Mouse (Mus musculus): ENCODE measurements at regions not wholly inside any gene's neighbourhood (a gene's known extent, or its start where the extent isn't known, plus 50 kb on each side); places are given as distances from the start of the nearest gene placed in this dataset.
A peak's percentile ranks its signal among the peaks of the same experiment; 100 is the strongest.
"Not testable (repeated sequence)": the region's sequence is repeated elsewhere in the genome, so short reads cannot be mapped to it uniquely, and the experiment has no call there.

DNA sequence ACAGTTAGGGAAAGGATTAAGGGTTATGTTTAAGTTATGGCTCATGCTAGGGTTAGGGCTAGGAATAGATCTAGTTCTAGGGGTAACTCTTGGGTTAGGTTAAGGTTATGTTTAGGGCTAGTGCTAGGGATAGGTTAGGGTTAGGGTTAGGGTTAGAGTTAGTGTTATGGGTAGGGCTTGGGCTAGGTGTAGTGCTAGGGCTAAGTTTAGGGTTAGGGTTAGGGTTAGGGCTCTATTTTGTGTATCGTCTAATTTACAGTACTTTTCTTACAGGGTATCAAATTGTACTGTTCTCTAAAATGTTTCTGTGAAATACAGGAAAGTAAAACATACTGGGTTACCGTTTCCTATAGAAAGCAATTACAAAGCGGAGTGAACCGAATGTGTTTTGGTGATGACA lies 64.8 kb downstream of the Ptchd3 start:
- no peak for DNase-seq (ENCODE audit: low spot score in 2 of 2)

DNA sequence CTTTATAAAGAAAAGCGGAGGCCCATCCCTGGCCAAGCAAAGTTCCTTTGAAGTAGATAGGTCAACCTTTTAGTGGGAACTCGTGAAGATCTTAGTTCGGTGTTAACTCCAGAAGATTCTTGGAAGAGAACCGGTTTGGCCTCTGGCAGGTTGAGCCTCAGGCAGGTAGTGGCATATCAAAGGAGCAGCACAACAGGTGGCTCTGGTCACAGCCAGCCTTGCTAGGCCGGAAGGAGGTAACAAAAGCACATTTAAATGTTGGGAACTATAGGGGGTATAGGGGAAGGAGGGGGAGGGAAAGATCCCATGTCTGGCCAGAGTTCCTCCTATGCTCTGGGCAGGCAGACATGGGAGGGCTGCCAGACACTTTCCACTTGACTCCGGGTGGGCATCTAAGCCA lies 74.3 kb downstream of the Ptchd3 start:
- not testable (repeated sequence) for DNase-seq (ENCODE audit: low spot score in 2 of 2)

DNA sequence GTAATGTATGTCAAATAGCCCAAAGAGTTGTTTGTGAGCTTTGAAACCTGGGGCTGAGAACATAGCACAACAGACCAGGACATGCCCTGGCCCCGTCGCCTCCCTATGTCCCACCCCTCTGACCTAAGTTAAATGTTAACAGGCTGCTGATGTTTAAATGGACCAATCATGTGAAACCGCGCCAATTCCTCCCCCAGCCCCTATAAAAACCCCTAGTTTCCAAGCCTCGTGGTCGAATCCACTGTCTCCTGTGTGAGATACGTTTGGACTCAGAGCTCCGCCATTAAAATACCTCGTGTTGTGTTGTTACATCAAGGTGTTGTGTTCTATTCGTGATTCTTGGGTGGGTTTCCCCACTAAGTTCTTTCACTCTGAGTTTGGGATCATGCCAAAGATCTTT lies 94.6 kb downstream of the Ptchd3 start:
- not testable (repeated sequence) for DNase-seq (ENCODE audit: low spot score in 2 of 2)

DNA sequence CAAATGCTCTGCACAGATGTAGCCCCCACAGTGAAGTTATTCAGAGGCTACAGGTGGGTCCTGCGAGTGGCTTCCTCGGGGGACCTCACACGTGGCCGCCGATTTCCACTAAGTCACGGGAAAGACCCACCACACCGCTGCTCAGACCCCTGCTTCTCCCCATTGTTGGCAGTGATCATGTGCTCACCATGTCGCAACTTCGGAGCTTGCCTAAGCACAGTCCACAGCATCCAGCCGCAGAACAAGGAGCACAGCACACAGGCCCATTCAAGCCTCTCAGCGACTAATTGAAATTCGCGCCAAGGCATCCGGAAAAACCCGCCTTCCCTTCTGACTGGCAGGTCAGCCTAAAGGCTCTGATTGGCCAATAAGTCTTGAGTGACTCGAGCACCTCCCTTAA lies 95.0 kb downstream of the Ptchd3 start:
- DNase-seq (ENCODE audit: low spot score in 2 of 2) = not testable (repeated sequence)

DNA sequence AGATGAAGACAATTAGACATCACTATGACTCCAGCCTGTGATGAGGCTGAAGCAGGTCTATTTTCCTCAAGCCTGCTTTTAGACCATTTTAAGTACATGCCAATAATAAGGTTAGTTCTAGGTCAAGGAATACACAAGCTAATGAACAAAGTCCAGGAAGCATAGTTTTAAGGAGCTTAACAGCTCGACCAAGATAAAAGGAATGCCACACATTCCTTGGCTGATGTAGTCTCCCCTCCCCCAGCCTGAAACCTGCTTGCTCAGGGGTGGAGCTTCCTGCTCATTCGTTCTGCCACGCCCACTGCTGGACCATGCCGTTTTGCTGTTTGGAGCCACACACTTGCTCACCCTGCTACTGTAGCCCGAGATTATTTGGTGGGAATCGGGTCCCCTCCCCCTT lies 121.7 kb downstream of the Ptchd3 start:
- not testable (repeated sequence) for DNase-seq (ENCODE audit: low spot score in 2 of 2)

DNA sequence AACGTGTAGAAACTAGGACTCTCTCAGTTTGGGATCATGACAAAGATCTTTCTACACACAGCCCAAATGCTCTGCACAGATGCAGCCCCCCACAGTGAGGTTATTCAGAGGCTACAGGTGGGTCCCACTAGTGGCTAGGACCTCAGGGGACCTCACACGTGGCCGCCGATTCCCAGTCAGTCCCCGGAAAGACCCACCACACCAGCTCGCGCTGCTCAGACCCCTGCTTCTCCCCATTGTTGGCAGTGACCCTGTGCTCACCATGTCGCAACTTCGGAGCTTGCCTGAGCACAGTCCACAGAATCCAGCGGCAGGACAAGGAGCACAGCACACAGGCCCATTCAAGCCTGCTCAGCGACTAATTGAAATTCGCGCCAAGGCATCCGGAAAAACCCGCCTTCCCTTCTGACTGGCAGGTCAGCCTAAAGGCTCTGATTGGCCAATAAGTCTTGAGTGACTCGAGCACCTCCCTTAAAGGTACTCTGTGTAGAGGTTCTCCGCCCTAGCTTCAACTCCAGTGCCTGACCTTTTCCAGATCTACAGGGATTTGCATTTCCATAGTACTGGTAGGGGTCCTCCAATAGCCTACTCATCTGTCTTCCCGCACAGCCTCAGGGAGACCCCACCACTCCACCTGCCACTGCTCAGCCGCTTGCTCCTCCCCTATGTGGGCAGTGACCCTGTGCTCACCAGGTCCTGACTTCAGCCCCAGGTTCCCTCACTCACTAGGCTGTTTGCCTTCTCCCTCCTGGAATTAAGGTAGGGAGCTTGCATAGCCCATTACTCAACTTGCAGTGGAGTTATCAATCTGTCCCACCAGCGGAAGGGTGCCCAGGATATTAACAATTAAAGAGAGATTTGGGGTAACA lies 126.6 kb downstream of the Ptchd3 start:
- peak; percentile 16 to 17 for DNase-seq (ENCODE audit: low spot score in 2 of 2)

DNA sequence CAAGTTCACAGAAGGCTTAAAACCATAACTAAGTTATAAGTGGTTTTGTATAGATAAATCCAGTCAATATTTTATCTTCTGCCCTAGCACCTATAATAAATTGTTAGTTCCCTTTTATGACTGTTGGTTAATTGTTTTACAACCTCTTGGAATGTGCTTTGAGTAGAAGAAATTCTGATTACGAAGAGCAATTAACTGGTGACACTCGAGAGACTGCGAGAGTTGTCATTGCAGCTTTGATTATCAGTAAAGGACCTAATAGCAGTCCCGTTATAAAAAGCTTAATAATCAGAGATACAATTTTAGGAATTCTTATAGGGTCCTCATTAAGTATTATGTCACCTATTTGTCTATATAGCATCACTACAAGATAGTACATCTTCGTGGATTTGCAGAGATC lies 128.7 kb downstream of the Ptchd3 start:
- not testable (repeated sequence) for DNase-seq (ENCODE audit: low spot score in 2 of 2)

DNA sequence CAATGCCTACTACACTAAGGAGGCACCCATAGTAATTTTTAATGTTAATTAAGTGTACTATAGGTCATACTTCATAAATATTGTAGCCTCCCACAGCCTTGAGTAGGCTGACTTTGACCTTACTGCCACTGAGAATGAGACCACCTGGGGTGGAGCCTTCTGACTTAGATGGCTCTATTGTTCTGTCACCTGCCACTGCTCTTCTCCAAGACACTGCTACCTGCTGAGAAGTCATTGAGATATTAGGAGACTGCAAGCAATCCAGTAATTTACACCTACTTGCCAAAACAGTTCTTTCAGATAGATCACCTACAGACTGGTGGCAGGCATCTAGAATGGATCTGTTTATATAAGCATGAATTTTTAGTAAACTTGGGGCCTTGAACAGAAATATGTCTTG lies 134.1 kb downstream of the Ptchd3 start:
- DNase-seq (ENCODE audit: low spot score in 2 of 2) = not testable (repeated sequence)

DNA sequence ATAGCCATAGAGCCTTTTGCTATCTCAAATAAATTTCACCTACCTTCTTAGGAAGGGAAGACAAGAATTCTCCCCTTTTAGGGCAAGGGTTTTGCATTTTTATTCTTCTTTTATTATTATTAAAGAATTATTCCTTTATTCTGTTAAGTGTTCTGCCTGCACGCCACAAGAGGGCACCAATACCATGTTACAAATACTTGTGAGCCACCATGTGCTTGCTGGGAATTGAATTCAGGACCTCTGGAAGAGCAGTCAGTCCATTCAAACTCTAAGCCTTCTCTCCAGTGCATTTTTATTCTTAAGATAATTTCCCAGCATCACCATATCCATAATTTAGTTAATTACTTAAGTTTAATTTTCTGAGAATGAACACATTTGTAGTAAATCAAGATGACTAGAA lies 135.9 kb downstream of the Ptchd3 start:
- not testable (repeated sequence) for DNase-seq (ENCODE audit: low spot score in 2 of 2)

Data from right cerebral cortex, postnatal 10 days (tissue).